Mouse (Mus musculus) brain, embryonic 14.5 days (tissue): ENCODE results near the gene Nsd1.

Experiments
- CTCF ChIP-seq: fragments of 200-500 bp; IDR thresholded peaks from 2 replicates; pipeline ENCODE4 v1.5.1; 2012; ENCODE audit warnings: inconsistent platforms, mild to moderate bottlenecking, moderate library complexity, borderline replicate concordance; ENCODE audit not compliant: insufficient read depth, insufficient read length; ENCODE audit errors: extremely low read depth
- POLR2A ChIP-seq: fragments of 200-500 bp; IDR thresholded peaks from 2 replicates; pipeline ENCODE4 v1.6.1; 2012; ENCODE audit warnings: mild to moderate bottlenecking, inconsistent platforms, borderline replicate concordance; ENCODE audit not compliant: poor library complexity, insufficient read depth, insufficient read length, severe bottlenecking; ENCODE audit errors: extremely low read depth

- TF ChIP-seq CTCF = no peak
- no peak for TF ChIP-seq POLR2A
These were observed 2.4 kb downstream of the Nsd1 start for GRCm38 (mm10) chr13:55212011-55212360.
